Mouse (Mus musculus): ENCODE measurements around the gene Lcp2. TPM values are rescaled to one million over a fixed set of nuclear protein-coding genes. Genes with fewer than 3 reads are reported as not detected.
A peak's percentile ranks its signal among the peaks of the same experiment; 100 is the strongest.

Gene Lcp2
- total and polyA plus RNA-seq, 3 experiments: 55.7 to 70.0 (median 66.4) TPM

- no peaks in the 10 kb centered on the region for H3K9me3 ChIP-seq (replicated peaks; ENCODE audit: insufficient read depth, low read length)
- H3K27me3 ChIP-seq (ENCODE audit: control insufficient read depth in 1 of 2, insufficient read depth in 2 of 2, low read length in 2 of 2): no peaks in the 10 kb centered on the region
- no peaks in the 10 kb centered on the region; the same call in 1 of the 2 replicates for H3K79me2 ChIP-seq (ENCODE audit: control insufficient read depth, insufficient read depth, low read length, poor library complexity)
- 0 out of 2 replicates have a peak, but pooled peaks have one; percentile 29 for TF ChIP-seq SIN3A (IDR thresholded peaks at IDR 0.05; ENCODE audit: low read length)
- TF ChIP-seq SMC3 (IDR thresholded peaks at IDR 0.05; ENCODE audit: low read depth, low read length): peak; percentile 10; the same call in 1 of the 2 replicates
- TF ChIP-seq NELFE (IDR thresholded peaks at IDR 0.05; ENCODE audit: low read depth, low read length): no peak
- TF ChIP-seq TAL1 (IDR thresholded peaks at IDR 0.05; ENCODE audit: low read length): no peak
- TF ChIP-seq ELF1 (IDR thresholded peaks at IDR 0.05; ENCODE audit: low read depth, low read length): peak; percentile 52; the same call in 1 of the 2 replicates
- H3K4me1 ChIP-seq (ENCODE audit: control insufficient read depth in 1 of 2, insufficient read depth in 2 of 2, low read length in 2 of 2): peaks cover 6 to 11% of the 10 kb centered on the region in 2 experiments
- no peak overlapping the region for H3K4me3 ChIP-seq (ENCODE audit: control insufficient read depth in 1 of 2, insufficient read depth in 1 of 2, low read depth in 2 of 2, low read length in 2 of 2)
- peak; percentile 75 for DNase-seq (ENCODE audit: low read depth, low spot score)
- H3K9ac ChIP-seq (ENCODE audit: control insufficient read depth, low read depth, low read length, poor library complexity, severe bottlenecking): 0 out of 2 replicates have a peak overlapping the region, but pooled peaks have one; percentile 15
- H3K36me3 ChIP-seq (ENCODE audit: control insufficient read depth in 1 of 2, insufficient read depth in 2 of 2, low read length in 2 of 2): peaks cover 14 to 17% of the 10 kb centered on the region in 2 experiments
- peak overlapping the region; percentile 36 for H3K27ac ChIP-seq (ENCODE audit: control insufficient read depth, low read depth, low read length)
Observed at GRCm38 (mm10) chr11:34072309-34072708, 25.6 kb downstream of the Lcp2 start.

GRCm38 (mm10) chr11:34073776-34074175 is 27.1 kb downstream of the Lcp2 start:
- Histone ChIP-seq H3K4me3 (ENCODE audit: control insufficient read depth in 1 of 2, insufficient read depth in 1 of 2, low read depth in 2 of 2, low read length in 2 of 2) (no peak overlapping the region), H3K9me3 (replicated peaks; ENCODE audit: insufficient read depth, low read length) (no peaks in the 10 kb centered on the region), H3K79me2 (ENCODE audit: control insufficient read depth, insufficient read depth, low read length, poor library complexity) (no peaks in the 10 kb centered on the region), H3K9ac (ENCODE audit: control insufficient read depth, low read depth, low read length, poor library complexity, severe bottlenecking) (no peak overlapping the region), H3K36me3 (ENCODE audit: control insufficient read depth in 1 of 2, insufficient read depth in 2 of 2, low read length in 2 of 2) (peaks cover 13 to 23% of the 10 kb centered on the region in 2 experiments), H3K27ac (ENCODE audit: control insufficient read depth, low read depth, low read length) (no peak overlapping the region), H3K27me3 (ENCODE audit: control insufficient read depth in 1 of 2, insufficient read depth in 2 of 2, low read length in 2 of 2) (no peaks in the 10 kb centered on the region), H3K4me1 (ENCODE audit: control insufficient read depth in 1 of 2, insufficient read depth in 2 of 2, low read length in 2 of 2) (peaks cover 6 to 11% of the 10 kb centered on the region in 2 experiments)
- peak; percentile 74 for DNase-seq (ENCODE audit: low read depth, low spot score)
- TF ChIP-seq ZMIZ1 (IDR thresholded peaks at IDR 0.05; ENCODE audit: low read depth, low read length) (no peak), EP300 (IDR thresholded peaks at IDR 0.05; ENCODE audit: low read depth in 1 of 2, low read length in 2 of 2) (0 out of 4 replicates have a peak, but pooled peaks of 1 of the 2 experiments have one; percentile 10), CTCF (IDR thresholded peaks at IDR 0.05 in 2 of 3, conservative IDR thresholded peaks at IDR 0.05 in 1 of 3; ENCODE audit: control insufficient read depth in 1 of 3, insufficient read depth in 1 of 3, low read depth in 2 of 3, low read length in 3 of 3, poor library complexity in 1 of 3, severe bottlenecking in 1 of 3) (peak; percentile 79 to 93 (median 90)), MAZ (IDR thresholded peaks at IDR 0.05; ENCODE audit: low read depth, low read length) (no peak), ETS1 (IDR thresholded peaks at IDR 0.05; ENCODE audit: low read depth, low read length) (no peak), CHD2 (IDR thresholded peaks at IDR 0.05; ENCODE audit: low read length) (no peak), RAD21 (IDR thresholded peaks at IDR 0.05; ENCODE audit: low read depth, low read length) (peak; percentile 73), SIN3A (IDR thresholded peaks at IDR 0.05; ENCODE audit: low read length) (0 out of 2 replicates have a peak, but pooled peaks have one; percentile 17), ZC3H11A (IDR thresholded peaks at IDR 0.05; ENCODE audit: low read depth, low read length) (peak; percentile 77), SMC3 (IDR thresholded peaks at IDR 0.05; ENCODE audit: low read depth, low read length) (peak; percentile 96), GATA1 (IDR thresholded peaks at IDR 0.05; ENCODE audit: low read depth, low read length) (peak; percentile 32), ZNF384 (IDR thresholded peaks at IDR 0.05; ENCODE audit: low read depth, low read length) (no peak)
